Mouse (Mus musculus) left cerebral cortex, postnatal 14 days (tissue): ENCODE data around the gene Arid1b. TPM values are rescaled to one million over a fixed set of nuclear protein-coding genes. Genes with fewer than 3 reads are reported as not detected.
"Not testable (repeated sequence)": the region's sequence is repeated elsewhere in the genome, so short reads cannot be mapped to it uniquely, and the experiment has no call there.

Source experiments
- DNase-seq, 2 experiments: peaks; one replicate each; pipeline ENCODE4 v3.0.0; 2021 to 2022; ENCODE audit warnings: low spot score in 2 of 2, mixed read lengths in 1 of 2
- intact Hi-C: fragments of 180-260 bp; cut with DNase I; formaldehyde crosslinking; loops from one replicate; pipeline ENCODE4 v1.15.1; 2025
- total RNA-seq, 2 experiments: library from RNA; stranded (reverse); gene quantifications; 2 replicates each; pipeline ENCODE4 v1.2.3; 2021

Gene Arid1b
- total RNA-seq, 2 experiments from 2014 or later = 77.7 to 79.6 TPM

- no peak for DNase-seq
- intact Hi-C loops = no loop called here
Measured at GRCm38 (mm10) chr17:5070399-5070798, 76.3 kb downstream of the Arid1b start.

DNA sequence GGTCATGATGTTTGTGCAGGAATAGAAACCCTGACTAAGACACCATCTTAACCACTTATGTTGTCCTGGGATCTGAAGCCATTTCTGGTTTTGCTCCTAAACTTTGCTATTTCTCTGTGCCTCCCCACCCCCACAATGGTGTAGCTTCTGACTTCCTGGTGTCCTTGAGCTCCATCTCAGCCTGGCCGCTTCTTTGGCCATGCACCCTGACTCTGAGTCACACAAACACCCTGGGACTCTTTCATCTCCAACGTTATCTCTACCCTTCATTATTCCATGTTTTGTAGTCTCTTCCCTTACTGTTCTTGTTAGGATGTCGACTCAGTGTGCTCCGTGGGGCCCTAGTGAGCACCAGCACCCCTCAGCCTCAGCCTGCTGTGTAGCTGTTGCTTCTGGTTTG is 78.4 kb downstream of the Arid1b start:
- intact Hi-C loops = no loop called here
- no peak for DNase-seq

GRCm38 (mm10) chr17:5074752-5075506 is 80.8 kb downstream of the Arid1b start:
- intact Hi-C loops = no loop called here
- no peak for DNase-seq

- intact Hi-C loops = no loop called here
- no peak for DNase-seq
Measured at GRCm38 (mm10) chr17:5077996-5078395, 83.9 kb downstream of the Arid1b start.

- DNase-seq = no peak
- intact Hi-C loops = no loop called here
Measured at GRCm38 (mm10) chr17:5078576-5078975, 84.4 kb downstream of the Arid1b start.

DNA sequence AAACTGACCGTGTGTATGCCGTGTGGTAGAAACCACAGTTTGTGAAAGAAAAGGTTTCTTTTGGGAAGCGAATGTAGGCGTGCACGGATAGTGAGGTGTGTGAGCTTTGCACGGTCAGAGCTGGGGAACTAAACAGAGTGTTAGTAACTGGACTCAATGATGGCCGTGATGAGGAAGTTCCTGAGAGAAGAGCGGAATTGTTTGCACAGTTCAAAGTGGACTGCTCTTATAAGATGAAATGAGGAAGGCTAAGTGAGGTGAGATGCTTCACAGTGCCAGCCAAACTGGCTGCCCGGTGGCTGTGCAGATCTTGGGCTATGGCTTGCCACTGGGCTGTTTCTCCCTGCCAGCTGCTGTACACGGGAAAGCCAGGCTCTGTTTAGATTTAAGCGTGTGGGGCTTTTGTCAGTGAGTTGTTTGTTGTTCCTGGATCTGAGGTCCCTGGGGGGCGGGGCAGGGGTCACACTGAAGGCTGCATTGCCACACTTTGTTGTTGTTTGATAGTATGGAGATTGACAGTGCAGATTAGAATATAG is 86.8 kb downstream of the Arid1b start:
- intact Hi-C loops = loop anchor here (10.0 kb wide), 1 partner anchor 76 kb away; no protein-coding TSS in a partner anchor

DNA sequence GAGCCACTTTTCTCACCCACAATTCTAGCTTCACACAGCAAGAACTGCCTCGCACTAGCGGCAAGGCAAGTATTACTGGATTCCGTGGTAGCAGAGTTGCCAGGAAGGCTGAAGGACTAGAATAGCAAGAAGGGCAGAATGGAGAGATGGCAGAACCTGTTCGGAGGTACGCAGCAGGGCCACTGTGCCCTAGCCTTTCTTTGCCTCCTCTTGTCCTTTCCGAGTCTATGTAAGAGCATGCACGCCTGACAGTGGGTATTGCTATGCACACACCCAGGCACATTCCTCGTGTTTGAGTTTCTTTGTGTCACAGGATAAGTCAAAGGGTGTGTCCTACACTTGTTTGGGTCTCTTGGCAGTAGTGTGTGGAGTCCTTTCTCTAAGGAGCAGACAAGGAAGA is 88.1 kb downstream of the Arid1b start:
- intact Hi-C loops = loop anchor here (10.0 kb wide), 1 partner anchor 77 kb away; no protein-coding TSS in a partner anchor
- DNase-seq = no peak

More for the DNA sequence above, 86.8 kb downstream of the Arid1b start:
- DNase-seq = no peak

- intact Hi-C loops = loop anchor here (10.0 kb wide), 1 partner anchor 79 kb away; no protein-coding TSS in a partner anchor
- no peak for DNase-seq
Measured at GRCm38 (mm10) chr17:5083497-5083896, 89.4 kb downstream of the Arid1b start.

- peak in 1 of 2 experiments; percentile 73 for DNase-seq
- intact Hi-C loops = loop anchor here (10.0 kb wide), 1 partner anchor 79 kb away; no protein-coding TSS in a partner anchor
Measured at GRCm38 (mm10) chr17:5084139-5084538, 90.0 kb downstream of the Arid1b start.

GRCm38 (mm10) chr17:5085004-5085403 is 90.9 kb downstream of the Arid1b start:
- no peak for DNase-seq
- intact Hi-C loops = loop anchor here (10.0 kb wide), 1 partner anchor 80 kb away; no protein-coding TSS in a partner anchor

DNA sequence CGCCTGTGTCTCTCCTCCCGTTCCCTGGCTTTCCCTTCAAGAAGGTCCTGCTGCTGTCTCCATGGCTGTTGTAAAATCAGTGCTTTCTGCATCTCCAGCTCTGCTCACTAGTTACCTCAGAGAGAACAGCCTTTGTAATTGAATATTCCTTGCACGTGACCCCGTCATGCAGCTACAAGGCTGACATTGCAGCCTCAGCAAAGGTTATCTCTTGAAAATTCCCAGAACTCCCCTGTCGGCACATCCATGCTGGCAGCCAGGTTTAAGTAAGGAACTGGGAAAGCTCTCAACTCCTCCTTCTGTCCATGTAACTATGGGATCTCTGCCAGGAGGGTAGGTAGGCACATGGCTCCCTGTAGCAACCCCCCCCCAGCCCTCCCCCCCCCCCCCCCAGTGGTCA is 91.8 kb downstream of the Arid1b start:
- DNase-seq = peak in 1 of 2 experiments; percentile 45
- intact Hi-C loops = loop anchor here (10.0 kb wide), 1 partner anchor 81 kb away; no protein-coding TSS in a partner anchor

- intact Hi-C loops = loop anchor here (10.0 kb wide), 1 partner anchor 83 kb away; no protein-coding TSS in a partner anchor
- DNase-seq = not testable (repeated sequence)
Measured at GRCm38 (mm10) chr17:5088241-5088640, 94.1 kb downstream of the Arid1b start.

- intact Hi-C loops = loop anchor here (10.0 kb wide), 1 partner anchor 84 kb away; no protein-coding TSS in a partner anchor
- DNase-seq = no peak
Measured at GRCm38 (mm10) chr17:5088822-5089221, 94.7 kb downstream of the Arid1b start.

DNA sequence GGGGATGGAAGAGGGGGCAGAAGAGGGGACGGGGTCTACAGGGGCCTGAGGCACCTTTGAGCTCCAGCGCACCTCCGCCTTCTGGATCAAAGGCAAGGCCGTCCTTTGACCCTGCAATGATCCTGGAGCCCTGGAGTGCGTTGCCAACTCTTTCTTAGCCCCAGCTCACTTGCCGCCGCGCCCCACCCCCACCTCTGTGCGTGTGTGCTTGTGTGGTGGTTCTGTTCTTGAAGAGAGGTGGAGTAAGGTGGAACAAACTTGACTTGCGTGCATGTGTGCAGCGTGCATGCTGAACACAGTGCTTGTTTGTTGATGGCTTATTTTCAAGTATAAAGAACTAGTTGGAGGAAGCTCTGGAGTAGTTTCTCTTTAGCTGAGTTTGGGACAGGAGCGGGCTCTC is 95.4 kb downstream of the Arid1b start:
- DNase-seq = no peak
- intact Hi-C loops = loop anchor here (10.0 kb wide), 1 partner anchor 85 kb away; no protein-coding TSS in a partner anchor

- no peak for DNase-seq
- intact Hi-C loops = no loop called here
Measured at GRCm38 (mm10) chr17:5091490-5091889, 97.4 kb downstream of the Arid1b start.

GRCm38 (mm10) chr17:5091934-5092333 is 97.8 kb downstream of the Arid1b start:
- intact Hi-C loops = no loop called here
- no peak for DNase-seq

DNA sequence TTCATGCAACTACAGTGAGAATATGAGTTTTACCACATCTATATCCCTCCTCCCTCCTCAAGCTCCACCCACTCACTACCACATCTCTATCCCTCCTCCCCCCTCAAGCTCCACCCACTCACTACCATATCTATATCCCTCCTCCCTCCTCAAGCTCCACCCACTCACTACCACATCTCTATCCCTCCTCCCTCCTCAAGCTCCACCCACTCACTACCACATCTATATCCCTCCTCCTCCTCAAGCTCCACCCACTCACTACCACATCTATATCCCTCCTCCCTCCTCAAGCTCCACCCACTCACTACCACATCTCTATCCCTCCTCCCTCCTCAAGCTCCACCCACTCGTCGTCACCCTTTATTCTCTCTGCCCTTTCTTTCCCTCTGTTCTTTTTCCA is 99.2 kb downstream of the Arid1b start:
- intact Hi-C loops, DNase-seq: not testable (repeated sequence)

DNA sequence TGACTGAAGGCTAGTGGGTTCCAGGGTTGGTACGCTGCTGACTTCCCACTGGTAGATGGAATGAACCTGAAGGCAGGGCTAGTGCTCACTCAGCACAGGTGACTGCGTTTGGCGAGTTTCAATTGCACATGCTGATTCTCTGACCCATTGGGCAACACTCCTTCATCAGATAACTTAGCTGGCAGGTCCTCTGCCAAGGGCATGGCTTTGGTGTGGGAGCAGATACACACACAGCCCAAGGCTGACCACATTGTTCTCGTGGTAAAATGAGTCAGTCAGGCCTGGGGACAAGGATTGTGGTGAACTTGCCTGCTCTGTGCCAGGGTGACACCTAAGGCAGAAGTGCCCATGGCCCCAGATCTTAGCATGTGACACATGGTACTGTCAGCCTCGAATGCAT is 100.5 kb downstream of the Arid1b start:
- no peak for DNase-seq
- intact Hi-C loops = no loop called here

- intact Hi-C loops = no loop called here
Measured at GRCm38 (mm10) chr17:5095741-5096140, 101.6 kb downstream of the Arid1b start.

GRCm38 (mm10) chr17:5097046-5097445 is 102.9 kb downstream of the Arid1b start:
- intact Hi-C loops = no loop called here
- no peak for DNase-seq

More at GRCm38 (mm10) chr17:5095741-5096140, 101.6 kb downstream of the Arid1b start:
- DNase-seq = no peak
